Mouse (Mus musculus) erythroblast, embryonic 14.5 days (primary cell): ENCODE measurements around the gene Pde4d.

Source experiments
- GATA1 ChIP-seq: IDR thresholded peaks from 2 replicates; pipeline ENCODE4 v1.6.1; 2012; ENCODE audit warnings: low read length, inconsistent platforms, mixed read lengths
- TAL1 ChIP-seq: IDR thresholded peaks from 3 replicates; pipeline ENCODE4 v1.6.1; 2012; ENCODE audit warnings: low read length, inconsistent platforms, mixed read lengths

DNA sequence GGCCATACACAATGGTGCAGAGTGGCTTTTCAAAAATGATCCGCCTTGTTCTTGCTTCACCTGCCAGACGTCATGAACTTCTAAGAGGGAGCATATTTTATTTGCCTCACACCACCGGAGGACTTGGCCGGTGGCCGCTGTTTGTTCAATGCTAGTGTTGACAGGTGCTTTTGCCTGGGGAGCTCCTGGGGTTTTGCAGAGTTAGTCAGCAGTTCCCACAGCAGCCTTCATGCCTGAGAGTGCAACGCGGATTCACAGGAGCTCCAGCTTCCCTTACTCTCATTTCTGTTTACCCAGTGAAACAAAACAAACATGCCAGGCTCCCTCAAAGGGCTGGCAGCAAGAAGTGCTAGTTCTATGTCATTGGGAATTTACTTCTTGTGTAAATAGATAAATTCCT, 1031.7 kb downstream of the Pde4d start:
- no peak for TF ChIP-seq TAL1
- TF ChIP-seq GATA1, result no peak
